Mouse (Mus musculus): ENCODE results near the gene Ankfn1.

Ankfn1 gene

GRCm38 (mm10) chr11:89472871-89473270, 304.6 kb downstream of the Ankfn1 start:
- DNase-seq (ENCODE audit: low read depth, low spot score), result no peak

GRCm38 (mm10) chr11:89465381-89465780, 312.1 kb downstream of the Ankfn1 start:
- DNase-seq (ENCODE audit: low read depth, low spot score), result no peak

GRCm38 (mm10) chr11:89462216-89462615, 315.2 kb downstream of the Ankfn1 start:
- DNase-seq (ENCODE audit: low read depth, low spot score), result no peak

GRCm38 (mm10) chr11:89459437-89459836, 318.0 kb downstream of the Ankfn1 start:
- no peak for DNase-seq (ENCODE audit: low read depth, low spot score)

- no peak for DNase-seq (ENCODE audit: low read depth, low spot score)
These were observed 321.7 kb downstream of the Ankfn1 start for GRCm38 (mm10) chr11:89455647-89456231.

GRCm38 (mm10) chr11:89454702-89455101, 322.8 kb downstream of the Ankfn1 start:
- no peak for DNase-seq (ENCODE audit: low read depth, low spot score)

GRCm38 (mm10) chr11:89452862-89453261, 324.6 kb downstream of the Ankfn1 start:
- no peak for DNase-seq (ENCODE audit: low read depth, low spot score)

- DNase-seq (ENCODE audit: low read depth, low spot score), result no peak
These were observed 327.0 kb downstream of the Ankfn1 start for GRCm38 (mm10) chr11:89450406-89450805.

GRCm38 (mm10) chr11:89448986-89449385, 328.5 kb downstream of the Ankfn1 start:
- no peak for DNase-seq (ENCODE audit: low read depth, low spot score)

GRCm38 (mm10) chr11:89447477-89447876, 330.0 kb downstream of the Ankfn1 start:
- DNase-seq (ENCODE audit: low read depth, low spot score), result no peak

GRCm38 (mm10) chr11:89440566-89440965, 336.9 kb downstream of the Ankfn1 start:
- no peak for DNase-seq (ENCODE audit: low read depth, low spot score)

GRCm38 (mm10) chr11:89424358-89424757, 353.1 kb downstream of the Ankfn1 start:
- DNase-seq (ENCODE audit: low read depth, low spot score), result peak; percentile 25

- no peak for DNase-seq (ENCODE audit: low read depth, low spot score)
These were observed 354.8 kb downstream of the Ankfn1 start for GRCm38 (mm10) chr11:89422637-89423036.

GRCm38 (mm10) chr11:89420767-89421438, 356.6 kb downstream of the Ankfn1 start:
- no peak for DNase-seq (ENCODE audit: low read depth, low spot score)

GRCm38 (mm10) chr11:89419863-89420262, 357.6 kb downstream of the Ankfn1 start:
- DNase-seq (ENCODE audit: low read depth, low spot score), result no peak

GRCm38 (mm10) chr11:89418644-89419043, 358.8 kb downstream of the Ankfn1 start:
- DNase-seq (ENCODE audit: low read depth, low spot score), result no peak

GRCm38 (mm10) chr11:89416769-89417168, 360.7 kb downstream of the Ankfn1 start:
- DNase-seq (ENCODE audit: low read depth, low spot score), result no peak

- no peak for DNase-seq (ENCODE audit: low read depth, low spot score)
These were observed 368.7 kb downstream of the Ankfn1 start for GRCm38 (mm10) chr11:89408774-89409173.

- DNase-seq (ENCODE audit: low read depth, low spot score), result peak; percentile 3
These were observed 373.0 kb downstream of the Ankfn1 start for GRCm38 (mm10) chr11:89404489-89404888.

GRCm38 (mm10) chr11:89403436-89403835, 374.0 kb downstream of the Ankfn1 start:
- no peak for DNase-seq (ENCODE audit: low read depth, low spot score)

- no peak for DNase-seq (ENCODE audit: low read depth, low spot score)
These were observed 388.6 kb downstream of the Ankfn1 start for GRCm38 (mm10) chr11:89388851-89389250.

GRCm38 (mm10) chr11:89382634-89383009, 394.8 kb downstream of the Ankfn1 start:
- no peak for DNase-seq (ENCODE audit: low read depth, low spot score)

Data from 3T3-L1 (cell line).